Mouse (Mus musculus): ENCODE measurements around the gene Dock7.

DNA sequence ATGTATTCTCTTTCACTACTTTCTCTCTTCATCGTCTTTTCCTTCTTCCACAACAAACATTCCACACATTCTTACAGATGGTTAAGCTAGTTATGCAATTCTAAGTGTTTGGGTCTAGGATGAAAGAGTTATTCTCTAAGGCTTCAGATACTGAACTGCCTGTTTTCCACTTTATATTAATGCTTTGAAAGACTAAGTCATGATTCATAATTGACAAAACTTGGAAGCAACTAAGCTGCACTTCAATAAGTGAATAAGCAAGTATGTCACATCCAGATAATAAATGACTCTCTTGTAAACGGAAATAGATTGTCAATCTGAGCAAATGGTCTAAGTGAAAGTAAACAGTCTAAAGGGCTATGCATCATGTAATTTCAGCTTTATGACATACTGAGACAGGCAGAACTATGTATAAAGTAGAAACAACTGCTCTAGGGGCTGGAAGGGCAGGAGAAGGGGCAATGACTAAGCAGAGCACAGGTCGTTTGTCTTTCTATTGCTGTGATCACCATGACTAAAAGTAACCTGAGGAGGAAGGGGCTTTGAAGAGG, 29.5 kb downstream of the Dock7 start:
- TF ChIP-seq CTCF (IDR thresholded peaks at IDR 0.05; ENCODE audit: low read depth), result no peak
- TF ChIP-seq EP300 (IDR thresholded peaks at IDR 0.05; ENCODE audit: low read depth), result no peak
